Mouse (Mus musculus) urinary bladder, postnatal 10 days (tissue): Measurements from ENCODE around the gene Rcn1.

ENCODE experiments used
- DNase-seq: peaks from one replicate; pipeline ENCODE4 v3.0.0; 2022; ENCODE audit warnings: low spot score

Gene Rcn1

GRCm38 (mm10) chr2:105399085-105399891 is at the start of gene Rcn1:
Rcn1 (minus strand) TSS chr2:105399319.
- DNase-seq, result peak; percentile 35

GRCm38 (mm10) chr2:105444072-105444471 is 45.0 kb upstream of the Rcn1 start:
- DNase-seq, result no peak

- no peak for DNase-seq
Observed at GRCm38 (mm10) chr2:105439022-105439421, 39.9 kb upstream of the Rcn1 start.

GRCm38 (mm10) chr2:105438525-105438924 is 39.4 kb upstream of the Rcn1 start:
- DNase-seq, result no peak

GRCm38 (mm10) chr2:105432927-105433326 is 33.8 kb upstream of the Rcn1 start:
- no peak for DNase-seq

GRCm38 (mm10) chr2:105430373-105430772 is 31.3 kb upstream of the Rcn1 start:
- DNase-seq, result no peak

GRCm38 (mm10) chr2:105429899-105430298 is 30.8 kb upstream of the Rcn1 start:
- no peak for DNase-seq

- DNase-seq, result no peak
Observed at GRCm38 (mm10) chr2:105428467-105428866, 29.3 kb upstream of the Rcn1 start.

GRCm38 (mm10) chr2:105428029-105428428 is 28.9 kb upstream of the Rcn1 start:
- DNase-seq, result peak; percentile 40

- no peak for DNase-seq
Observed at GRCm38 (mm10) chr2:105427447-105427846, 28.3 kb upstream of the Rcn1 start.

GRCm38 (mm10) chr2:105418629-105419227 is 19.6 kb upstream of the Rcn1 start:
- no peak for DNase-seq

- no peak for DNase-seq
Observed at GRCm38 (mm10) chr2:105417663-105418062, 18.5 kb upstream of the Rcn1 start.

GRCm38 (mm10) chr2:105416660-105417348 is 17.7 kb upstream of the Rcn1 start:
- DNase-seq, result no peak

- no peak for DNase-seq
Observed at GRCm38 (mm10) chr2:105416046-105416659, 17.0 kb upstream of the Rcn1 start.

- DNase-seq, result no peak
Observed at GRCm38 (mm10) chr2:105414309-105414708, 15.2 kb upstream of the Rcn1 start.

- no peak for DNase-seq
Observed at GRCm38 (mm10) chr2:105409253-105409652, 10.1 kb upstream of the Rcn1 start.

- no peak for DNase-seq
Observed at GRCm38 (mm10) chr2:105408511-105408910, 9.4 kb upstream of the Rcn1 start.

- no peak for DNase-seq
Observed at GRCm38 (mm10) chr2:105402180-105402579, 3.1 kb upstream of the Rcn1 start.

GRCm38 (mm10) chr2:105400558-105400957 is 1.4 kb upstream of the Rcn1 start:
- no peak for DNase-seq

- no peak for DNase-seq
Observed at GRCm38 (mm10) chr2:105398636-105399084, 459 bp downstream of the Rcn1 start.

- DNase-seq, result no peak
Observed at GRCm38 (mm10) chr2:105397446-105398211, 1.5 kb downstream of the Rcn1 start.

GRCm38 (mm10) chr2:105396066-105396465 is 3.1 kb downstream of the Rcn1 start:
- DNase-seq, result no peak
